Mouse (Mus musculus) embryonic facial prominence, embryonic 12.5 days (tissue): ENCODE data around the gene Commd7. TPM values are rescaled to one million over a fixed set of nuclear protein-coding genes. Genes with fewer than 3 reads are reported as not detected.
A peak's percentile ranks its signal among the peaks of the same experiment; 100 is the strongest.

Experiments
- ATAC-seq: fragments of 200-750 bp; cut with Nextera tagmentation; 2 replicates; pipeline ENCODE4 v1.8.0; 2017; ENCODE audit not compliant: insufficient number of reproducible peaks, insufficient read depth, low FRiP score, low TSS enrichment
- H3K27ac ChIP-seq: fragments of 300-500 bp; sonication (generic); 2 replicates; pipeline ENCODE4 v1.5.1; 2016; ENCODE audit warnings: mild to moderate bottlenecking
- H3K27me3 ChIP-seq: fragments of 300-500 bp; sonication (generic); 2 replicates; pipeline ENCODE4 v1.6.1; 2016; ENCODE audit warnings: mild to moderate bottlenecking, moderate library complexity
- H3K36me3 ChIP-seq: fragments of 300-500 bp; sonication (generic); 2 replicates; pipeline ENCODE4 v1.6.1; 2016; ENCODE audit warnings: mild to moderate bottlenecking
- H3K4me1 ChIP-seq: fragments of 300-500 bp; sonication (generic); 2 replicates; pipeline ENCODE4 v1.6.1; 2016
- H3K4me2 ChIP-seq: fragments of 300-500 bp; sonication (generic); replicated peaks from 2 replicates; pipeline ENCODE4 v1.6.1; 2016; ENCODE audit warnings: mild to moderate bottlenecking, moderate library complexity
- H3K4me3 ChIP-seq: fragments of 300-500 bp; sonication (generic); 2 replicates; pipeline ENCODE4 v1.5.1; 2016; ENCODE audit warnings: mild to moderate bottlenecking
- H3K9ac ChIP-seq: fragments of 300-500 bp; sonication (generic); 2 replicates; pipeline ENCODE4 v1.6.1; 2016; ENCODE audit warnings: mild to moderate bottlenecking, moderate library complexity
- H3K9me3 ChIP-seq: fragments of 300-500 bp; sonication (generic); 2 replicates; pipeline ENCODE4 v1.6.1; 2016; ENCODE audit warnings: mild to moderate bottlenecking, moderate library complexity
- WGBS: fragments of 180-500 bp; shearing (Covaris S2); methylation state at CpG from one replicate; pipeline ENCODE4 v1.1.7; 2016; 5-methylcytosine and 5-hydroxymethylcytosine counted together
- polyA plus RNA-seq: library from polyadenylated mRNA; unstranded; fragments of >200 nt; fragmentation: Nextera tagmentation; extraction: Ambion mirVana; gene quantifications from 2 replicates; pipeline ENCODE4 v1.2.1, GENCODE M21; 2016

The Commd7 gene
- polyA plus RNA-seq, 1 experiment from 2014 or later = 73.0 TPM

GRCm38 (mm10) chr2:153650014-153650687 lies 17.6 kb upstream of the Commd7 start:
- WGBS = 1% methylated on average over 28 of the region's 28 CpGs
- Histone ChIP-seq H3K27me3 (0 out of 2 replicates have a peak, but pooled peaks cover 2% of the 10 kb centered on the region), H3K9ac (peak overlapping the region; percentile 75), H3K27ac (0 out of 2 replicates have a peak overlapping the region, but pooled peaks have one; percentile 55), H3K4me1 (peaks cover 9% of the 10 kb centered on the region), H3K4me2 (peak overlapping the region; percentile 92), H3K36me3 (no peaks in the 10 kb centered on the region), H3K9me3 (no peaks in the 10 kb centered on the region), H3K4me3 (peak overlapping the region; percentile 87)
- ATAC-seq = peak; percentile 29; the same call in 1 of the 2 replicates

GRCm38 (mm10) chr2:153649298-153650013 lies 16.9 kb upstream of the Commd7 start, which contains the start of gene Dnmt3b:
TSS of gene Dnmt3b (plus strand) at chr2:153649450.
- Histone ChIP-seq H3K36me3 (no peaks in the 10 kb centered on the region), H3K9me3 (no peaks in the 10 kb centered on the region), H3K27me3 (0 out of 2 replicates have a peak, but pooled peaks cover 2% of the 10 kb centered on the region), H3K4me1 (peaks cover 9% of the 10 kb centered on the region), H3K4me2 (peak within 1 kb of the TSS; percentile 92), H3K27ac (peak within 1 kb of the TSS; percentile 55; the same call in 1 of the 2 replicates), H3K4me3 (peak within 1 kb of the TSS; percentile 87), H3K9ac (peak within 1 kb of the TSS; percentile 75)
- WGBS = under 1% methylated on average over 89 of the region's 93 CpGs
- ATAC-seq = peak; percentile 74

GRCm38 (mm10) chr2:153648773-153649297 lies 16.3 kb upstream of the Commd7 start:
- Histone ChIP-seq H3K4me2 (peak overlapping the region; percentile 92), H3K27me3 (0 out of 2 replicates have a peak, but pooled peaks cover 2% of the 10 kb centered on the region), H3K4me3 (peak overlapping the region; percentile 87), H3K9ac (peak overlapping the region; percentile 75), H3K9me3 (no peaks in the 10 kb centered on the region), H3K36me3 (no peaks in the 10 kb centered on the region), H3K4me1 (peaks cover 9% of the 10 kb centered on the region), H3K27ac (no peak overlapping the region)
- ATAC-seq = no peak; the same call in 1 of the 2 replicates
- WGBS = 14% methylated on average over 14 of the region's 14 CpGs

- ATAC-seq = no peak
- Histone ChIP-seq H3K36me3 (no peaks in the 10 kb centered on the region), H3K4me3 (no peak overlapping the region), H3K27me3 (no peaks in the 10 kb centered on the region), H3K27ac (no peak overlapping the region), H3K4me2 (no peak overlapping the region), H3K9me3 (no peaks in the 10 kb centered on the region), H3K4me1 (no peaks in the 10 kb centered on the region), H3K9ac (no peak overlapping the region)
- 25% methylated on average over 6 of the region's 6 CpGs for WGBS
Observed at GRCm38 (mm10) chr2:153642999-153643398, 10.4 kb upstream of the Commd7 start.

GRCm38 (mm10) chr2:153642496-153642895 lies 9.9 kb upstream of the Commd7 start:
- Histone ChIP-seq H3K9ac (no peak overlapping the region), H3K27ac (no peak overlapping the region), H3K4me3 (no peak overlapping the region), H3K4me2 (no peak overlapping the region), H3K27me3 (no peaks in the 10 kb centered on the region), H3K4me1 (no peaks in the 10 kb centered on the region), H3K36me3 (no peaks in the 10 kb centered on the region), H3K9me3 (no peaks in the 10 kb centered on the region)
- 21% methylated on average over 3 of the region's 3 CpGs for WGBS
- ATAC-seq = no peak

- Histone ChIP-seq H3K4me2 (no peak overlapping the region), H3K9ac (no peak overlapping the region), H3K9me3 (no peaks in the 10 kb centered on the region), H3K27ac (no peak overlapping the region), H3K27me3 (no peaks in the 10 kb centered on the region), H3K36me3 (no peaks in the 10 kb centered on the region), H3K4me1 (no peaks in the 10 kb centered on the region), H3K4me3 (no peak overlapping the region)
- no peak for ATAC-seq
- WGBS = 16% methylated on average over 15 of the region's 15 CpGs
Observed at GRCm38 (mm10) chr2:153638977-153639680, 6.5 kb upstream of the Commd7 start.

- no peak overlapping the region; the same call in 1 of the 2 replicates for H3K4me2 ChIP-seq
- H3K4me3 ChIP-seq = 0 out of 2 replicates have a peak overlapping the region, but pooled peaks have one; percentile 95
- no peak overlapping the region for H3K27ac ChIP-seq
- no peak overlapping the region for H3K9ac ChIP-seq
- ATAC-seq = no peak
- no peaks in the 10 kb centered on the region for H3K9me3 ChIP-seq
- 83% methylated on average over 5 of the region's 5 CpGs for WGBS
- peaks cover 8% of the 10 kb centered on the region for H3K4me1 ChIP-seq
- H3K27me3 ChIP-seq = no peaks in the 10 kb centered on the region
- H3K36me3 ChIP-seq = peaks cover 3% of the 10 kb centered on the region
Observed at GRCm38 (mm10) chr2:153633259-153633658, 678 bp upstream of the Commd7 start.

GRCm38 (mm10) chr2:153632871-153633226 lies 268 bp upstream of the Commd7 start:
- Histone ChIP-seq H3K9me3 (no peaks in the 10 kb centered on the region), H3K27ac (peak overlapping the region; percentile 93), H3K27me3 (no peaks in the 10 kb centered on the region), H3K36me3 (peaks cover 7% of the 10 kb centered on the region), H3K4me1 (peaks cover 8% of the 10 kb centered on the region), H3K4me3 (peak overlapping the region; percentile 95), H3K4me2 (peak overlapping the region; percentile 57), H3K9ac (peak overlapping the region; percentile 90)
- ATAC-seq = no peak
- WGBS = 33% methylated on average over 2 of the region's 2 CpGs

GRCm38 (mm10) chr2:153630950-153631349 lies 1.6 kb downstream of the Commd7 start:
- Histone ChIP-seq H3K27me3 (no peaks in the 10 kb centered on the region), H3K4me3 (no peak overlapping the region), H3K27ac (no peak overlapping the region), H3K36me3 (peaks cover 22% of the 10 kb centered on the region), H3K4me1 (peaks cover 8% of the 10 kb centered on the region), H3K4me2 (no peak overlapping the region; the same call in 1 of the 2 replicates), H3K9me3 (no peaks in the 10 kb centered on the region), H3K9ac (no peak overlapping the region)
- no peak for ATAC-seq
- 95% methylated on average over 3 of the region's 3 CpGs for WGBS

- no peak overlapping the region for H3K4me3 ChIP-seq
- H3K9ac ChIP-seq = no peak overlapping the region
- H3K27me3 ChIP-seq = no peaks in the 10 kb centered on the region
- H3K4me2 ChIP-seq = no peak overlapping the region
- H3K4me1 ChIP-seq = no peaks in the 10 kb centered on the region
- H3K27ac ChIP-seq = no peak overlapping the region
- WGBS = 57% methylated on average over 10 of the region's 10 CpGs
- no peak for ATAC-seq
- no peaks in the 10 kb centered on the region for H3K9me3 ChIP-seq
- H3K36me3 ChIP-seq = peaks cover 84% of the 10 kb centered on the region
Observed at GRCm38 (mm10) chr2:153622449-153622848, 10.1 kb downstream of the Commd7 start.

GRCm38 (mm10) chr2:153618889-153619288 lies 13.7 kb downstream of the Commd7 start:
- ATAC-seq = no peak
- Histone ChIP-seq H3K27ac (no peak overlapping the region), H3K4me2 (no peak overlapping the region), H3K4me1 (no peaks in the 10 kb centered on the region), H3K36me3 (peaks cover 61% of the 10 kb centered on the region), H3K27me3 (no peaks in the 10 kb centered on the region), H3K9ac (no peak overlapping the region), H3K4me3 (no peak overlapping the region), H3K9me3 (no peaks in the 10 kb centered on the region)
- 84% methylated on average over 10 of the region's 10 CpGs for WGBS
